Mouse (Mus musculus): ENCODE measurements around the gene Rapgef1.

DNA sequence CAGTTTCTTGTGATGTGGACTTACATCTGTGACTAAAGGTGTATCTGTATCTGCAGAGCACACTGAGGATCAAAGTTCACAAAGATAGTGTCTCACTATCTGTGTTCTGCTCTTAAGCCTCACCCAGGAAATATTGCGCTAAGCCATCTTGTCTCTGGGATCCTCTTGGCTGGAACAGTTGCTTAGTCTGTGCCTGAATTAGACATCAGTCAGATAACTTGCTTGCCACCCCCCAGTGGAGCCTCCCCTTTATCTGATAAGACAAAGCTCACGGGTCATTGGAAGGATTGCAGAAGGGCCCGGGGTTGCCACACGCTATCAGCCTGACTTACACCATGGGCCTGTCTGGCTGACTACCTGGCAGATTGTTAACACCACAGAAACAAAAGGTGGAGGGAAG, 153.8 kb downstream of the Rapgef1 start:
- TF ChIP-seq POLR2A (IDR thresholded peaks at IDR 0.05; ENCODE audit: control insufficient read depth, low read depth, low read length) (no peak), CTCF (IDR thresholded peaks at IDR 0.05; ENCODE audit: control insufficient read depth, insufficient read depth, insufficient replicate concordance, low read depth, low read length) (no peak)
